Mouse (Mus musculus) lung, postnatal 0 days (tissue): ENCODE results near the gene Bach2. TPM values are rescaled to one million over a fixed set of nuclear protein-coding genes. Genes with fewer than 3 reads are reported as not detected.

ENCODE experiments used
- ATAC-seq: fragments of 200-750 bp; cut with Nextera tagmentation; 2 replicates; pipeline ENCODE4 v1.8.0; 2017; ENCODE audit warnings: moderate library complexity
- DNase-seq: peaks from one replicate; pipeline ENCODE4 v3.0.0-alpha.2; 2016; ENCODE audit warnings: low spot score
- H3K27ac ChIP-seq: fragments of 300-500 bp; sonication (generic); 2 replicates; pipeline ENCODE4 v1.5.1; 2014; ENCODE audit warnings: antibody characterized with exemption, mild to moderate bottlenecking, low read length, mixed read lengths
- H3K27me3 ChIP-seq: fragments of 300-500 bp; sonication (generic); replicated peaks from 2 replicates; pipeline ENCODE4 v1.6.1; 2014; ENCODE audit warnings: low read length, mixed read lengths; ENCODE audit not compliant: insufficient read depth
- H3K36me3 ChIP-seq: fragments of 300-500 bp; sonication (generic); 2 replicates; pipeline ENCODE4 v1.6.1; 2014; ENCODE audit warnings: low read length, mixed read lengths; ENCODE audit not compliant: insufficient read depth
- H3K4me1 ChIP-seq: fragments of 300-500 bp; sonication (generic); 2 replicates; pipeline ENCODE4 v1.6.1; 2014; ENCODE audit warnings: antibody characterized with exemption, low read depth, low read length, mixed read lengths; ENCODE audit not compliant: insufficient read depth
- H3K4me2 ChIP-seq: fragments of 300-500 bp; sonication (generic); replicated peaks from 2 replicates; pipeline ENCODE4 v1.6.1; 2014; ENCODE audit warnings: low read depth, mild to moderate bottlenecking, low read length, moderate library complexity, mixed read lengths
- H3K4me3 ChIP-seq: fragments of 300-500 bp; sonication (generic); 2 replicates; pipeline ENCODE4 v1.5.1; 2014; ENCODE audit warnings: low read depth, low read length
- H3K9ac ChIP-seq: fragments of 300-500 bp; sonication (generic); replicated peaks from 2 replicates; pipeline ENCODE4 v1.6.1; 2014; ENCODE audit warnings: low read depth, mild to moderate bottlenecking
- H3K9me3 ChIP-seq: fragments of 300-500 bp; sonication (generic); 2 replicates; pipeline ENCODE4 v1.6.1; 2016; ENCODE audit warnings: low read length, mixed read lengths
- CTCF ChIP-seq: IDR thresholded peaks from 2 replicates; pipeline ENCODE4 v1.5.1; 2016; ENCODE audit warnings: antibody characterized with exemption, mild to moderate bottlenecking
- EP300 ChIP-seq: IDR thresholded peaks from 2 replicates; pipeline ENCODE4 v1.6.1; 2016; ENCODE audit warnings: antibody characterized with exemption, mild to moderate bottlenecking, control low read depth
- WGBS: fragments of 180-500 bp; shearing (Covaris S2); extraction: QIAGEN DNeasy Blood & Tissue Kit; methylation state at CpG from one replicate; pipeline ENCODE4 v1.1.7; 2014; 5-methylcytosine and 5-hydroxymethylcytosine counted together
- polyA plus RNA-seq: library from polyadenylated mRNA; unstranded; fragments of >200 nt; fragmentation: Nextera tagmentation; extraction: Ambion mirVana; gene quantifications from 2 replicates; pipeline ENCODE4 v1.2.1, GENCODE M21; 2015

Bach2 gene
- polyA plus RNA-seq, 1 experiment from 2014 or later: 8.8 TPM

- Histone ChIP-seq H3K4me1 (peaks cover 38% of the 10 kb centered on the region; the same call in 1 of the 2 replicates), H3K4me2 (peak overlapping the region; percentile 40; the same call in 1 of the 2 replicates), H3K27ac (no peak overlapping the region), H3K9me3 (no peaks in the 10 kb centered on the region), H3K27me3 (no peaks in the 10 kb centered on the region), H3K9ac (no peak overlapping the region), H3K36me3 (no peaks in the 10 kb centered on the region), H3K4me3 (no peak overlapping the region)
- 52% methylated on average over 6 of the region's 6 CpGs for WGBS
- no peak for DNase-seq
- no peak for ATAC-seq
- TF ChIP-seq EP300: no peak
- TF ChIP-seq CTCF: no peak
Measured at GRCm38 (mm10) chr4:32305683-32306082, 67.1 kb downstream of the Bach2 start.

- 4% methylated on average over 3 of the region's 3 CpGs for WGBS
- peaks cover 38% of the 10 kb centered on the region; the same call in 1 of the 2 replicates for H3K4me1 ChIP-seq
- H3K27me3 ChIP-seq: no peaks in the 10 kb centered on the region
- no peak overlapping the region for H3K4me3 ChIP-seq
- peak; percentile 63 for ATAC-seq
- H3K27ac ChIP-seq: peak overlapping the region; percentile 62; the same call in 1 of the 2 replicates
- no peaks in the 10 kb centered on the region for H3K9me3 ChIP-seq
- no peak overlapping the region for H3K4me2 ChIP-seq
- no peak overlapping the region for H3K9ac ChIP-seq
- TF ChIP-seq CTCF (0 out of 2 replicates have a peak, but pooled peaks have one; percentile 13), EP300 (peak; percentile 83)
- peak; percentile 70 for DNase-seq
- no peaks in the 10 kb centered on the region for H3K36me3 ChIP-seq
Measured at GRCm38 (mm10) chr4:32306169-32306792, 67.7 kb downstream of the Bach2 start.

GRCm38 (mm10) chr4:32307215-32307614, 68.6 kb downstream of the Bach2 start:
- WGBS: 25% methylated on average over 5 of the region's 5 CpGs
- Histone ChIP-seq H3K27me3 (no peaks in the 10 kb centered on the region), H3K4me2 (no peak overlapping the region), H3K9ac (no peak overlapping the region), H3K4me3 (no peak overlapping the region), H3K4me1 (peaks cover 36% of the 10 kb centered on the region; the same call in 1 of the 2 replicates), H3K36me3 (no peaks in the 10 kb centered on the region), H3K27ac (no peak overlapping the region), H3K9me3 (no peaks in the 10 kb centered on the region)
- ATAC-seq: no peak
- peak; percentile 23 for DNase-seq
- TF ChIP-seq EP300 (no peak), CTCF (no peak)

GRCm38 (mm10) chr4:32312171-32312946, 73.8 kb downstream of the Bach2 start:
- Histone ChIP-seq H3K27ac (no peak overlapping the region), H3K4me2 (no peak overlapping the region), H3K9ac (no peak overlapping the region), H3K4me3 (no peak overlapping the region), H3K27me3 (no peaks in the 10 kb centered on the region), H3K9me3 (no peaks in the 10 kb centered on the region), H3K4me1 (peaks cover 2% of the 10 kb centered on the region; the same call in 1 of the 2 replicates), H3K36me3 (no peaks in the 10 kb centered on the region)
- no peak for DNase-seq
- ATAC-seq: no peak
- TF ChIP-seq CTCF (no peak), EP300 (no peak)
- 46% methylated on average over 10 of the region's 10 CpGs for WGBS

- no peak for DNase-seq
- Histone ChIP-seq H3K4me2 (no peak overlapping the region), H3K4me3 (no peak overlapping the region), H3K27me3 (no peaks in the 10 kb centered on the region), H3K9ac (no peak overlapping the region), H3K4me1 (no peaks in the 10 kb centered on the region; the same call in 1 of the 2 replicates), H3K36me3 (no peaks in the 10 kb centered on the region), H3K27ac (no peak overlapping the region), H3K9me3 (no peaks in the 10 kb centered on the region)
- 56% methylated on average over 3 of the region's 3 CpGs for WGBS
- ATAC-seq: no peak
- TF ChIP-seq EP300: no peak
- TF ChIP-seq CTCF: no peak
Measured at GRCm38 (mm10) chr4:32314919-32315318, 76.3 kb downstream of the Bach2 start.

GRCm38 (mm10) chr4:32318608-32319007, 80.0 kb downstream of the Bach2 start:
- no peaks in the 10 kb centered on the region for H3K4me1 ChIP-seq

More at GRCm38 (mm10) chr4:32318608-32319007, 80.0 kb downstream of the Bach2 start:
- no peaks in the 10 kb centered on the region for H3K27me3 ChIP-seq
- 72% methylated on average over 1 of the region's 1 CpGs for WGBS
- TF ChIP-seq EP300 (no peak), CTCF (no peak)
- ATAC-seq (no peak), DNase-seq (no peak)
- no peaks in the 10 kb centered on the region for H3K9me3 ChIP-seq
- H3K9ac ChIP-seq: no peak overlapping the region
- H3K27ac ChIP-seq: no peak overlapping the region
- H3K36me3 ChIP-seq: no peaks in the 10 kb centered on the region
- H3K4me3 ChIP-seq: no peak overlapping the region
- H3K4me2 ChIP-seq: no peak overlapping the region
